Mouse (Mus musculus) limb, embryonic 15.5 days (tissue): ENCODE measurements at regions not wholly inside any gene's neighbourhood (a gene's known extent, or its start where the extent isn't known, plus 50 kb on each side); places are given as distances from the start of the nearest gene placed in this dataset.

Experiments used
- ATAC-seq: fragments of 200-750 bp; cut with Nextera tagmentation; 2 replicates; pipeline ENCODE4 v1.8.0; 2017; ENCODE audit warnings: low read depth, moderate TSS enrichment; ENCODE audit not compliant: insufficient number of reproducible peaks, low FRiP score, low TSS enrichment
- H3K27ac ChIP-seq: fragments of 300-500 bp; sonication (generic); 2 replicates; pipeline ENCODE4 v1.5.1; 2015; ENCODE audit warnings: moderate library complexity, mild to moderate bottlenecking, inconsistent platforms
- H3K27me3 ChIP-seq: fragments of 300-500 bp; sonication (generic); 2 replicates; pipeline ENCODE4 v1.6.1; 2015; ENCODE audit warnings: inconsistent platforms
- H3K36me3 ChIP-seq: fragments of 300-500 bp; sonication (generic); 2 replicates; pipeline ENCODE4 v1.6.1; 2015; ENCODE audit warnings: inconsistent platforms
- H3K4me1 ChIP-seq: fragments of 300-500 bp; sonication (generic); 2 replicates; pipeline ENCODE4 v1.6.1; 2015; ENCODE audit warnings: inconsistent platforms
- H3K4me2 ChIP-seq: fragments of 300-500 bp; sonication (generic); 2 replicates; pipeline ENCODE4 v1.6.1; 2015; ENCODE audit warnings: mild to moderate bottlenecking, inconsistent platforms
- H3K4me3 ChIP-seq: fragments of 300-500 bp; sonication (generic); 2 replicates; pipeline ENCODE4 v1.5.1; 2015; ENCODE audit warnings: mild to moderate bottlenecking, inconsistent platforms
- H3K9ac ChIP-seq: fragments of 300-500 bp; sonication (generic); 2 replicates; pipeline ENCODE4 v1.6.1; 2015; ENCODE audit warnings: inconsistent platforms
- H3K9me3 ChIP-seq: fragments of 300-500 bp; sonication (generic); 2 replicates; pipeline ENCODE4 v1.6.1; 2016; ENCODE audit warnings: inconsistent platforms
- WGBS: fragments of 180-500 bp; shearing (Covaris S2); methylation state at CpG from one replicate; pipeline ENCODE4 v1.1.7; 2015; 5-methylcytosine and 5-hydroxymethylcytosine counted together

GRCm38 (mm10) chr3:103517376-103518304 lies 57.4 kb upstream of the Syt6 start:
- WGBS: 58% methylated on average over 8 of the region's 8 CpGs
- no peaks in the 10 kb centered on the region for H3K36me3 ChIP-seq
- no peaks in the 10 kb centered on the region for H3K4me1 ChIP-seq
- H3K4me2 ChIP-seq: no peak overlapping the region
- no peak overlapping the region for H3K9ac ChIP-seq
- ATAC-seq: no peak
- no peaks in the 10 kb centered on the region for H3K27me3 ChIP-seq
- H3K4me3 ChIP-seq: no peak overlapping the region
- no peaks in the 10 kb centered on the region for H3K9me3 ChIP-seq
- no peak overlapping the region for H3K27ac ChIP-seq

- Histone ChIP-seq H3K4me3 (no peak overlapping the region), H3K27me3 (no peaks in the 10 kb centered on the region), H3K27ac (no peak overlapping the region), H3K4me1 (no peaks in the 10 kb centered on the region), H3K9me3 (no peaks in the 10 kb centered on the region), H3K9ac (no peak overlapping the region), H3K36me3 (no peaks in the 10 kb centered on the region), H3K4me2 (no peak overlapping the region)
- no peak for ATAC-seq
- 62% methylated on average over 2 of the region's 2 CpGs for WGBS
Observed at GRCm38 (mm10) chr3:103518624-103519023, 56.4 kb upstream of the Syt6 start.
